Mouse (Mus musculus) left cerebral cortex, postnatal 25 days (tissue): ENCODE results near the gene Asphd1. TPM values are rescaled to one million over a fixed set of nuclear protein-coding genes. Genes with fewer than 3 reads are reported as not detected.
A peak's percentile ranks its signal among the peaks of the same experiment; 100 is the strongest.
"Not testable (repeated sequence)": the region's sequence is repeated elsewhere in the genome, so short reads cannot be mapped to it uniquely, and the experiment has no call there.

Source experiments
- DNase-seq, 2 experiments: peaks; one replicate each; pipeline ENCODE4 v3.0.0; 2022; ENCODE audit warnings: low spot score in 2 of 2, mixed read lengths in 1 of 2
- intact Hi-C: fragments of 180-260 bp; cut with DNase I; formaldehyde crosslinking; loops from one replicate; pipeline ENCODE4 v1.15.1; 2025
- total RNA-seq, 2 experiments: library from RNA; stranded (reverse); gene quantifications; 2 replicates each; pipeline ENCODE4 v1.2.3; 2021

Gene Asphd1
- total RNA-seq, 2 experiments from 2014 or later, result 44.2 to 50.3 TPM

GRCm38 (mm10) chr7:126905590-126905989 is 43.8 kb downstream of the Asphd1 start:
- intact Hi-C loops, result no loop called here
- DNase-seq, result no peak

- intact Hi-C loops, DNase-seq: not testable (repeated sequence)
These were observed 49.6 kb downstream of the Asphd1 start for GRCm38 (mm10) chr7:126899781-126900180.

- intact Hi-C loops, result no loop called here
- peak; percentile 96 to 97 for DNase-seq
These were observed 51.0 kb downstream of the Asphd1 start for GRCm38 (mm10) chr7:126898102-126898990.

- peak; percentile 32 to 43 for DNase-seq
- intact Hi-C loops, result no loop called here
These were observed 51.8 kb downstream of the Asphd1 start for GRCm38 (mm10) chr7:126897390-126898101.

GRCm38 (mm10) chr7:126896912-126897311 is 52.5 kb downstream of the Asphd1 start:
- DNase-seq, result no peak
- intact Hi-C loops, result no loop called here

Other genes starting within 250 kb of the Asphd1 start
- 100 to 1,000 TPM; 163 to 167 TPM for gene Coro1a, start 241.8 kb downstream of the Asphd1 start, total RNA-seq
- 100 to 1,000 TPM; 148 to 165 TPM for gene Mapk3, start 190.0 kb downstream of the Asphd1 start, total RNA-seq
- gene Gdpd3, start 183.2 kb downstream of the Asphd1 start, total RNA-seq, result 1 to 10 TPM; 1.8 to 2.1 TPM
- gene Ypel3, start 172.6 kb downstream of the Asphd1 start, total RNA-seq, result 100 to 1,000 TPM; 311 to 316 TPM
- gene Tbx6, start 168.1 kb downstream of the Asphd1 start, total RNA-seq, result under 1 TPM in 1 of 2 experiments, not detected in 1; 0.87 TPM
- 10 to 100 TPM; 48.1 to 51.3 TPM for gene Ppp4c, start 157.1 kb downstream of the Asphd1 start, total RNA-seq
- gene Fam57b, start 151.9 kb downstream of the Asphd1 start, total RNA-seq, result 10 to 100 TPM; 84.6 to 91.9 TPM
- gene 4930451I11Rik, start 117.9 kb downstream of the Asphd1 start, total RNA-seq, result not detected
- 10 to 100 TPM; 47.8 to 57.6 TPM for gene Doc2a, start 102.2 kb downstream of the Asphd1 start, total RNA-seq
- gene Hirip3, start 87.6 kb downstream of the Asphd1 start, total RNA-seq, result 10 to 100 TPM; 25.5 to 35.0 TPM
- gene Ino80e, start 87.2 kb downstream of the Asphd1 start, total RNA-seq, result 10 to 100 TPM; 44.9 to 49.9 TPM
- 100 to 1,000 TPM; 149 to 154 TPM for gene Taok2, start 64.9 kb downstream of the Asphd1 start, total RNA-seq
- 10 to 100 TPM; 20.2 to 22.3 TPM for gene Tmem219, start 26.7 kb downstream of the Asphd1 start, total RNA-seq
- gene Kctd13, start 20.7 kb downstream of the Asphd1 start, total RNA-seq, result 100 to 1,000 TPM; 139 TPM
- gene Sez6l2, start 981 bp upstream of the Asphd1 start, total RNA-seq, result 100 to 1,000 TPM; 400 to 404 TPM
- gene Cdipt, start 26.3 kb upstream of the Asphd1 start, total RNA-seq, result 100 to 1,000 TPM; 194 to 197 TPM
- not detected for gene Cdiptos, start 26.5 kb upstream of the Asphd1 start, total RNA-seq
- 1 to 10 TPM; 5.2 to 6.7 TPM for gene Mvp, start 65.0 kb upstream of the Asphd1 start, total RNA-seq
- 1 to 10 TPM in 1 of 2 experiments, under 1 TPM in 1; 0.66 to 2.3 TPM for gene Pagr1b, start 66.9 kb upstream of the Asphd1 start, total RNA-seq
- gene Pagr1a, start 67.8 kb upstream of the Asphd1 start, total RNA-seq, result 10 to 100 TPM; 22.5 to 23.9 TPM
- 10 to 100 TPM; 39.2 to 43.8 TPM for gene Gm42742, start 71.5 kb upstream of the Asphd1 start, total RNA-seq
- gene Prrt2, start 71.6 kb upstream of the Asphd1 start, total RNA-seq, result 100 to 1,000 TPM; 191 to 195 TPM
- 100 to 1,000 TPM; 241 to 243 TPM for gene Maz, start 77.5 kb upstream of the Asphd1 start, total RNA-seq
- gene Kif22, start 92.9 kb upstream of the Asphd1 start, total RNA-seq, result 1 to 10 TPM; 5.0 to 5.7 TPM
- not detected for gene Zg16, start 137.7 kb upstream of the Asphd1 start, total RNA-seq
- gene AI467606, start 141.8 kb upstream of the Asphd1 start, total RNA-seq, result 1 to 10 TPM; 1.2 to 1.4 TPM
- under 1 TPM in 1 of 2 experiments, not detected in 1; 0.55 TPM for gene Qprt, start 172.6 kb upstream of the Asphd1 start, total RNA-seq
- gene Spn, start 188.2 kb upstream of the Asphd1 start, total RNA-seq, result under 1 TPM; 0.09 to 0.14 TPM
- 10 to 100 TPM; 81.7 to 84.1 TPM for gene Cd2bp2, start 246.5 kb upstream of the Asphd1 start, total RNA-seq